Mouse (Mus musculus): Measurements from ENCODE around the gene Gm17019.
"Not testable (repeated sequence)": the region's sequence is repeated elsewhere in the genome, so short reads cannot be mapped to it uniquely, and the experiment has no call there.

GRCm38 (mm10) chr5:14997556-14997955 lies 35.2 kb downstream of the Gm17019 start:
- not testable (repeated sequence) for TF ChIP-seq CTCF (IDR thresholded peaks at IDR 0.05; ENCODE audit: borderline replicate concordance, extremely low read depth, insufficient read depth, insufficient read length); POLR2A (IDR thresholded peaks at IDR 0.05; ENCODE audit: borderline replicate concordance, extremely low read depth, insufficient read depth, insufficient read length, poor library complexity, severe bottlenecking)
